Mouse (Mus musculus) cerebellum, adult 2 months (tissue): ENCODE measurements around the gene Fbxw8. TPM values are rescaled to one million over a fixed set of nuclear protein-coding genes. Genes with fewer than 3 reads are reported as not detected.

Experiments used
- DNase-seq, 2 experiments: peaks; one replicate each; pipeline ENCODE4 v3.0.0; 2021
- H3K27ac ChIP-seq: fragments of 200-500 bp; 2 replicates; pipeline ENCODE4 v1.5.1; 2012; ENCODE audit warnings: low read length, control low read depth, inconsistent platforms; ENCODE audit not compliant: insufficient read depth
- H3K27me3 ChIP-seq: fragments of 200-500 bp; 2 replicates; pipeline ENCODE4 v1.6.1; 2012; ENCODE audit warnings: inconsistent platforms, mild to moderate bottlenecking, low read length, moderate library complexity; ENCODE audit not compliant: control insufficient read depth, insufficient read depth
- H3K4me1 ChIP-seq: fragments of 200-500 bp; 2 replicates; pipeline ENCODE4 v1.6.1; 2011; ENCODE audit warnings: low read length; ENCODE audit not compliant: control insufficient read depth, insufficient read depth
- H3K4me3 ChIP-seq: fragments of 200-500 bp; replicated peaks from 2 replicates; pipeline ENCODE3; 2011; ENCODE audit warnings: mild to moderate bottlenecking, low read depth, low read length, control low read depth; ENCODE audit not compliant: insufficient read depth
- CTCF ChIP-seq: fragments of 200-500 bp; IDR thresholded peaks from 2 replicates; pipeline ENCODE4 v1.5.1; 2011; ENCODE audit warnings: low read depth, mild to moderate bottlenecking, control low read depth, low read length, moderate library complexity, borderline replicate concordance; ENCODE audit not compliant: insufficient read depth
- POLR2A ChIP-seq: fragments of 200-500 bp; IDR thresholded peaks from 2 replicates; pipeline ENCODE4 v1.6.1; 2011; ENCODE audit warnings: low read length, control low read depth, borderline replicate concordance; ENCODE audit not compliant: insufficient read depth
- WGBS: fragments of 180-500 bp; shearing (Covaris S2); methylation state at CpG from one replicate; pipeline ENCODE4 v1.1.7; 2018; 5-methylcytosine and 5-hydroxymethylcytosine counted together
- polyA plus RNA-seq: library from polyadenylated mRNA; depleted of rRNA; stranded (reverse); fragments of >200 nt; gene quantifications from 2 replicates; pipeline ENCODE4 v1.2.3, GENCODE M21; 2012

Fbxw8 gene
- polyA plus RNA-seq, 1 experiment = 42.8 TPM

- 72% methylated on average over 6 of the region's 6 CpGs for WGBS
- TF ChIP-seq CTCF (no peak), POLR2A (no peak)
- Histone ChIP-seq H3K4me1 (peaks cover 44% of the 10 kb centered on the region), H3K27me3 (no peaks in the 10 kb centered on the region), H3K4me3 (no peak overlapping the region), H3K27ac (no peak overlapping the region)
- DNase-seq = no peak
Observed at GRCm38 (mm10) chr5:118079354-118079753, 75.9 kb downstream of the Fbxw8 start.

GRCm38 (mm10) chr5:118078550-118078949, 76.7 kb downstream of the Fbxw8 start:
- Histone ChIP-seq H3K4me1 (peaks cover 42% of the 10 kb centered on the region), H3K4me3 (no peak overlapping the region), H3K27me3 (no peaks in the 10 kb centered on the region), H3K27ac (no peak overlapping the region)
- TF ChIP-seq CTCF = no peak
- WGBS = 92% methylated on average over 6 of the region's 6 CpGs
- DNase-seq = no peak

DNA sequence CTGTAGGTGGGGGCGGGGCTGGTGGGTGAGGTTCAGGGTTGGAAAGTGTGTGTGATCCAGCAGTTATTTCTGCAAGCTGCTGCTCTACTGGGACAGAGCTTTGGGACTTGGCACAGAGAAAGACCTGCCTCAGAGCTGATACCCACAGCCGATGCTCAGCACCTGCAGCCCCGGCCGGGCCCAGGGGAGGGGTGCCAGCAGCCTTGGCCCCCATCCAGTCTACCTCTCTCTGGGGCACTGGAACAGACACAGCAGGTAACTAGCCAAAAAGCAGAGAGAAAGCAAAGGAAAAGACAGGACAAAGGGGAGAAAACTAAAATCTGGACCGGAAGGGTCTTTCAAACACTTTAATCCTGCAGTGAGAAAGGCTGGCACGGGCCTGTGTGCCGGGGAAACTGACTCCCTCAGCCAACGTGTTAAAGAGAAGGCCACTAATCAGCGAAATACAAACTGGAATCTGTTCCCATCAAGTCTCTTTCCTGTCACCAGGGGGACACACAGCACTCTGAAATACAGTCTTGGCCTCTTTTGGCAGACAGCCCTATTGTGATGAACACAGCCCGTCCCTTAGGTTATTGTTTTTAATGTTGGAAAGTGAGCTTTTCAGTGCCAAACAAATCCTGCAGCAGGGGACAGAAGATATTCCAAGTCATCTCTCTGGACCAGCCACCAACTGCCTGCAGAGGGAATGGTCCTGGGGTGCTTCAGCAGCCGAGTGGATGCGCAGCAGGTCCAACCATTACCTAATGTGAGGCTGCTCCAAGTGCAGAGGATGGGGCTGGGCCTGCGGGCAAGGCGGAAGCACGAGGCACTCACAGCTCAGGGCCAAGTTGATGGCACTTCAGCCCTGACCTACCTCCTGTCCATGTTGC, 78.3 kb downstream of the Fbxw8 start:
- peaks cover 43% of the 10 kb centered on the region for H3K4me1 ChIP-seq

GRCm38 (mm10) chr5:118073213-118073773, 82.0 kb downstream of the Fbxw8 start:
- DNase-seq = peak in 1 of 2 experiments; percentile 43
- H3K27me3 ChIP-seq = no peaks in the 10 kb centered on the region
- WGBS = 25% methylated on average over 15 of the region's 15 CpGs
- TF ChIP-seq POLR2A = no peak
- no peak overlapping the region for H3K4me3 ChIP-seq
- no peak overlapping the region for H3K27ac ChIP-seq
- peaks cover 51% of the 10 kb centered on the region for H3K4me1 ChIP-seq

More for the DNA sequence above, 78.3 kb downstream of the Fbxw8 start:
- WGBS = 9% methylated on average over 15 of the region's 15 CpGs
- no peak overlapping the region for H3K4me3 ChIP-seq
- TF ChIP-seq CTCF (0 out of 2 replicates have a peak, but pooled peaks have one; percentile 36), POLR2A (no peak)
- H3K27me3 ChIP-seq = no peaks in the 10 kb centered on the region
- peak; percentile 67 to 73 for DNase-seq
- peak overlapping the region; percentile 5 for H3K27ac ChIP-seq

DNA sequence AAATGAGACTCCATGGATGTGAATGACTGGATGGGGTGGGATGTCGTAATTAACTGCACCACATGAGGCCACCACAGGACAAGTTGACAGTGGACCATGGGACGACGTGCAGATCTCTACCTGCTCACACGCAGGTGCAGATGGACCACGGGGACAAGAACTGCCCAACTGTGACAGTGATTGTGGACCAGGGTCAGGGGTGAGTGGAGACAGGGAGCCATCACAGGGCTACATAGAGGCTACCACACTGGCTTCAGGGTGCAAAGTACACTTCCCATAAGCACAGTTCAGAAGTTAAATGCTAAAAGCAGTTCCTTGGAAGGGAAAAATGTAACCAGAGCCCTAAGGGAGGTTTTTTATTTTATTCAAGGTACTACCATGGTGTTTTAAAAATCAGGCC, 83.5 kb downstream of the Fbxw8 start:
- WGBS = 58% methylated on average over 5 of the region's 5 CpGs
- H3K27me3 ChIP-seq = no peaks in the 10 kb centered on the region
- TF ChIP-seq POLR2A (no peak), CTCF (no peak)
- H3K4me1 ChIP-seq = peaks cover 52% of the 10 kb centered on the region
- no peak for DNase-seq
- H3K4me3 ChIP-seq = no peak overlapping the region
- H3K27ac ChIP-seq = no peak overlapping the region

DNA sequence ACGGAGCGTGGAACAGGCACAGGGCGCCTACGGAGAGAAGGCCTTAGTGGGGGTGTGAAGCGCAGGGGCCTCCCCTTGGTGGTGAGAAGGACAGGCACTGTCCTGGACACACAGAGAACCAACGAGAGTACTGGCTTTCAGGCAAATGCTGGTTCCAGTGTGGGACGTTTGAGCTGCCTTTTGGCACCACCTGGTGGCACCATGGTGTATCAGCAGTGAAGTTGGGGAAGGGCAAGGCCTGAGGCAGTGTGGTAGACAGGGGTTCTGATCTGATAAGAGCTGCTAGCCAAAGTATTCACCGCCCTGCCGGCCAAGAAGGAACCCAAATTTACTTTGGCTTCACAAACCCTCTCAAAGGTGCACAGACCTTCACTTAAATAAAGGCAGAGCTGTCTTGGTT, 85.9 kb downstream of the Fbxw8 start:
- Histone ChIP-seq H3K27me3 (no peaks in the 10 kb centered on the region), H3K4me1 (peaks cover 69% of the 10 kb centered on the region), H3K27ac (peak overlapping the region; percentile 21), H3K4me3 (no peak overlapping the region)
- 11% methylated on average over 9 of the region's 9 CpGs for WGBS
- TF ChIP-seq POLR2A (no peak), CTCF (peak; percentile 99)
- DNase-seq = peak; percentile 89 to 92

- DNase-seq = no peak
- no peak for TF ChIP-seq POLR2A
- no peak for TF ChIP-seq CTCF
- Histone ChIP-seq H3K27me3 (no peaks in the 10 kb centered on the region), H3K4me1 (peaks cover 71% of the 10 kb centered on the region), H3K4me3 (no peak overlapping the region), H3K27ac (peak overlapping the region; percentile 85; the same call in 1 of the 2 replicates)
- 75% methylated on average over 9 of the region's 9 CpGs for WGBS
Observed at GRCm38 (mm10) chr5:118067984-118068494, 87.2 kb downstream of the Fbxw8 start.

DNA sequence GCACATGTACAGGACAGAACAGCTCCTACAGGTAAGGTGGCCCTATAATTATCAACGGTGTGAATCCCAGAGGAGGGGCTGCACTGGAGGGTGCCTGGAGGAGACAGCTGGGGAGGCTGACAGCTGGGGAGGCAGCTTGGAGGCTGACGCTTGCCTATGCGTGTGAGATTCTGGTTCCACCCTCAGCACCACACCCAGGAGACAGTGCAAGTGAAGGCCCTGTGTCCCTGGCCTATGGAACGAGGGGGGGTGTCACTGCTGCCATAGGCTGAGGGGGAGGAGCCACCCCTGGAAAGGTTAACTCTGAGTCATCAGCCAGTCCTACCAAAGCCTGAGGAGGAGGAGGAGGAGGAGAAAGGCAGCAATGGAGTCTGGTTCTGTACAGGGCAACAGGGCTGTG, 87.7 kb downstream of the Fbxw8 start:
- DNase-seq = peak in 1 of 2 experiments; percentile 52
- H3K27ac ChIP-seq = peak overlapping the region; percentile 85
- H3K4me3 ChIP-seq = no peak overlapping the region
- H3K4me1 ChIP-seq = peaks cover 70% of the 10 kb centered on the region
- TF ChIP-seq POLR2A (no peak), CTCF (no peak)
- no peaks in the 10 kb centered on the region for H3K27me3 ChIP-seq
- 21% methylated on average over 4 of the region's 4 CpGs for WGBS
